Mouse (Mus musculus) layer of hippocampus, adult 18-20 months (tissue): ENCODE results near the gene Slc6a6. TPM values are rescaled to one million over a fixed set of nuclear protein-coding genes. Genes with fewer than 3 reads are reported as not detected.

Experiments used
- DNase-seq, 2 experiments: peaks; one replicate each; pipeline ENCODE4 v3.0.0; 2022; ENCODE audit warnings: low spot score in 2 of 2
- total RNA-seq, 2 experiments: library from RNA; stranded (reverse); gene quantifications; 2 replicates each; pipeline ENCODE4 v1.2.3; 2021

Slc6a6 gene
- total RNA-seq, 2 experiments from 2014 or later: 115 to 116 TPM

- DNase-seq: no peak
Measured at GRCm38 (mm10) chr6:91669270-91669669, 14.6 kb upstream of the Slc6a6 start.

GRCm38 (mm10) chr6:91670224-91670623 is 13.6 kb upstream of the Slc6a6 start:
- DNase-seq: no peak

DNA sequence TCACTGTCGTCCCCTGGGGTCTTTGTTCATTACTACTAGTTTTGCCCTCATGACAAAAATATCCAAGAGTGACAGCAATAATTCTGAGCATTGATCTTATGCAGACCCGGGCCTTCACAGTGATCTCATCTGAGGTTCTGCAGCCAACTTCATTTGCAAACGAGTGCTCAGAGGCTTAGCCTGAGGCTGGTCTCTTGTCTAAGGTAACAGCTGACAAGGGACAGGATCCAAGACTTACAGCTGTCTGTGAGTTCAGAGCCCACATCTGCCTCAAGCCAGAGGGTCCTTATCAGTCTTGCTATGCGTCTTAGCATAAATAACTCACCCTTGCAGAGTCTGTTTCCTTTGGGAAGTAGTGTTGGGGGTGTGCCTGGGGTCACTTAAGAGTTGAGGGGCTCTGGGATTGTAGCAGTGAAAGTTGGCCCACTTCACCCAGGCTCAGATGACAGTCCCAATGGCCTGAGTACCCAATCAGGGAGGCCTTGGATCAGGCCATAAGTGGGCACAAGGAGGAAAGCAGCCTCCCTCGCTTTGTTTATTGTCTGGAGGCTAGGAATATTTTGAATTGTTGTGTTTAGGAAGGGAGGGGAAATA is 9.0 kb upstream of the Slc6a6 start:
- no peak for DNase-seq

DNA sequence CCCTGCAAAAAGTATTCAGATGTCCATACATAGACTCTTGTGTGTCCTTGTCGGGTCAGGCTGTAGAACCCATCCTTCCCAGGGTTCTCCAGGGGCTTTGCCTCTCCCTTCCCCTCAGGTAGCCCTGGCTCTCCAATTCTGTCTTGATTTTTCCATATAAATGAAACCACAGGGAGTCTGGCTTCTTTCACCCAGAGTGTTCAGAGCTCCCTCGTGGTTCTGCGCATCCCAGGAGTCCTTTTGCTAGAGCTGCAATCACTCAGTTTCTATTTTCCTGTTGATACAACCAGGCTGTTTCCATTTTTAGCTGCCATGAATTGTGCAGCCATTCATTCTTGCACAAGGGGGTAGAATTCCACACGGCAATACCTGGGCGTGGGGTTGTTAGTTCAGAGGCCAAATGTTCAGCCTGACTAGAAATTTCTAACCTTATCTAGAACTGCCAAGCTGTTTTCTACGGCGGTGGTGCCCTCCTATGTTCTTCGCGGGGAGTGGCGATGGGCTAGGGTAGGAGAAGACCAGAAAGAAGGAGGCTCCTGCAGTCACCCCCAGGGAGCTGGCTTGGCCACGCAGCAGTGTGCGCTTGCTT is 5.3 kb upstream of the Slc6a6 start:
- no peak for DNase-seq

GRCm38 (mm10) chr6:91679095-91679577 is 4.7 kb upstream of the Slc6a6 start:
- DNase-seq: peak; percentile 37 to 57

GRCm38 (mm10) chr6:91679716-91680115 is 4.1 kb upstream of the Slc6a6 start:
- DNase-seq: no peak

DNA sequence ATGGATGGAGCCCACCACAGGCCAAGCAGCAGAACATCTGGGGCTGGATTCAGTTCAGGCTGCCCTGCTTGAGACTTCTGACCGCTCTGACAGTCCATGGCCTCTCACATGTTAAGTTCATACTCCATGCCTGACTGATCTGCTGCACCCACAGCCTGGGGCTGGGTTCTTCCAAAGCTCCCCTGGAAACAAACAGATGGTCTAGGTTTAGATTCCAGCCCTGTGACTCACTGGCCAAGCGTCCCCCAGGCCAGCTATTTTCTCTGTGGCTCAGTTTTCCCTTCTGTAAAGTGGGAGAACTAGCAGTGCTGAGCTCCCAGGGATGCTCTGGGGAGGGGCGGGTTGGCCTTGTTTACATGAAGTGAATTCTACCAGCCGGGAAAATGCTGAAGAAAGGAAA is 2.0 kb upstream of the Slc6a6 start:
- no peak for DNase-seq

DNA sequence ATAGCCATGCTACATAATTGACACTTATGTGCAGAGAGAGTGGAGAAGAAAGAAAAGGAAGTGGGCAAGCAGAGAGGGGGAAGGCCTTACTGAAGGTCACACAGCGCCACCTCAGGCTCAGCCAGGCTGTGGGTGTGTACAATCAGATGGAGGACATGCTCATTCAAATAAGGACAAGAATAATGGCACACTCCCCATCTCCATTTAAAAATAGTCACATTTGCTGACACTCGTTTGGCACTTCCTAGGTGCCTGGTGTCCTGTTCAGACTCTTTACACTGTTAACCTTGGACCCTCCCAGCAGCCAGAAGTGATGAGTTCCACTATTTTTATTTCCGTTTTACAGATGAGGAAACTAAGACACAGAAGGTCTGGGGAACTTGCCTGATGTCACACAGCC is 732 bp upstream of the Slc6a6 start:
- DNase-seq: no peak

DNA sequence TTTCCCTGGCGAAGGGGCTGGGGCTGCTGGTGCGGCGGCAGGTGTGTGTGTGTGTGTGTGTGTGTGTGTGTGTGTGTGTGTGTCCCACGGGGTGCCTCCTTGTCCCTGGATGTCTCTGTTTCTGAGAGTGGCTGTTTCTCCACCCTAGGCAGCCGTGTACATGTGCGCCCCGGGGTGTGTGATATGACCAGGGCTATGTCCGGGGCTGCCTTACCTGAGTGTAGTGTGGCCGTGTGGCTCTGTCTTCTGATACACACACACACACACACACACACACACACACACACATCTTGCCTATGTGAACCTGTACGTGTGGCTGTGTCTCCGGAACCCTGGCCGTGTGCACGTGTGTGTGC is 599 bp downstream of the Slc6a6 start:
- peak in 1 of 2 experiments; percentile 45 for DNase-seq

DNA sequence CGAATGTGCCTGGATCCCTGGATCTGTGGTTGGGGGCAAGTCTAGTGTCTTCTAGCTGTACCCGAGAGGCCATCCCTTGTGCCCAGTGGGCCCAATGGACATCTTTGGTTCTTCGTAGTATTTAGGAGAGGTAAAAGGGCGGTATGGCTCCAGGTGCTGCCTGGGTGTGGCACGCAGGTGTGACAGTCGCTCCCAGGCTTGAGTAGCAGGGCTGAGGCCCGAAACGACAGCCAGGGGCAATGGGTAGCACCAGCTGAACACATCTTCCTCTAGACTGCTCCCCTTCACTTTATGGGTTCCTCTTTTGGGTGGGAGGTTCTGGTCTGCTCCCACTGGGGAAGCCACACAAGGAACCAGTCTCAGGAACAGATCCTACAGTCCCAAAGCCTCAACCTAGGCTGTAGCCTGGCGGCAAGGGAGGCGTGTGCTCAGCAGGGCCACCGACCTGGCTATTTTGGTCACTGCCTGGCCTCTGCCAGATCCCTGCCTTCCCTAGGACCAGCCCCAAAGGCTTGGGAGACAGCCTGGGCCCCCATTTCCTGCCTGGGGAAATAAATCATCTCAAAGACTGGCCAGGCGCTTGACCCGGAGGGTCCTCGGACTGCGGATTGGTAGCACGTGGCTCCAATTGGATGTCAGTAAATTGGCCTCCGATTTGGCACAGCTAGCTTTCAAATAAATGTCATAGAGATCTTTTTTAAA is 1.1 kb downstream of the Slc6a6 start:
- no peak for DNase-seq

- DNase-seq: peak; percentile 66 to 77
Measured at GRCm38 (mm10) chr6:91685533-91685883, 1.7 kb downstream of the Slc6a6 start.

DNA sequence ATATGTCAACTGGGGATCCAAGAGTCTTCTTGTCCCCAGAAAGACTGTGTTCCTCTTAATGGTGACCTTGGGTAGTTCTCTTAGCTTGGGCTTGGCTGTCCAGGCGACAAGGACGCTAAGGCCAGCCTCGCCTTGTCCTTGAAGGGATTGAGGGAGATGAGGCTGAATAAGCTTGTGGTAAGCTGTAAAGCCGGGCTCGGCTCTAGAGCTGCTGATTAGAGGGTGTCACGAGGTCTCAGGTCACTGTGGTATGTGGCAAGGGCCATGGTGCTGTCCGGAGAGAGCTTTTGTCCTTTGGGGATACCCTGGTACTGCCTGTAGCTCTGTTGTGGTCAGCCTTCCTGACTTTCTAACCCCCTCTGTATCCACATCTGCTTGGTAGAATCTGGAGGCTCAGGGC is 2.0 kb downstream of the Slc6a6 start:
- DNase-seq: no peak

GRCm38 (mm10) chr6:91686597-91686996 is 2.7 kb downstream of the Slc6a6 start:
- no peak for DNase-seq

DNA sequence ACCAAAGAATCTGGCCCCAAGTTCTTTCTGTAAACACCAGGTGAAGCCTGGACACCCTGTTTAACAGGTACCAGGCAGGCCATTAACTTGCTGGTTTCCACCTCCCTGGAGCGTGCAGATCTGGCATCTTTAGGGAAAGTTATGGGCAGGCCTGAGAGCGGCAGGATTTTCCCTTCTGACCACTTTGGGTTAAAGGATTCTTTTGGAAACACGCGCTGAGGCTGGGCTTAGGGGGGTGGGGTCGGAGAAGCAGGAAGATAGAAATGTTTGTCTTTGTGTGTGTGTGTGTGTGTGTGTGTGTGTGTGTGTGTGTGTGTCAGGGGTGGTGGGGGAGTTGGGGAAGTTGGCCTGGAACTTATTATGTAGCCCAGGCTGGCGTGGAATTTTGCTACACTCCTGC is 4.2 kb downstream of the Slc6a6 start:
- no peak for DNase-seq

- no peak for DNase-seq
Measured at GRCm38 (mm10) chr6:91689231-91689630, 5.4 kb downstream of the Slc6a6 start.

- no peak for DNase-seq
Measured at GRCm38 (mm10) chr6:91690222-91690621, 6.4 kb downstream of the Slc6a6 start.

- no peak for DNase-seq
Measured at GRCm38 (mm10) chr6:91690646-91691045, 6.8 kb downstream of the Slc6a6 start.

GRCm38 (mm10) chr6:91691576-91691975 is 7.7 kb downstream of the Slc6a6 start:
- DNase-seq: no peak

DNA sequence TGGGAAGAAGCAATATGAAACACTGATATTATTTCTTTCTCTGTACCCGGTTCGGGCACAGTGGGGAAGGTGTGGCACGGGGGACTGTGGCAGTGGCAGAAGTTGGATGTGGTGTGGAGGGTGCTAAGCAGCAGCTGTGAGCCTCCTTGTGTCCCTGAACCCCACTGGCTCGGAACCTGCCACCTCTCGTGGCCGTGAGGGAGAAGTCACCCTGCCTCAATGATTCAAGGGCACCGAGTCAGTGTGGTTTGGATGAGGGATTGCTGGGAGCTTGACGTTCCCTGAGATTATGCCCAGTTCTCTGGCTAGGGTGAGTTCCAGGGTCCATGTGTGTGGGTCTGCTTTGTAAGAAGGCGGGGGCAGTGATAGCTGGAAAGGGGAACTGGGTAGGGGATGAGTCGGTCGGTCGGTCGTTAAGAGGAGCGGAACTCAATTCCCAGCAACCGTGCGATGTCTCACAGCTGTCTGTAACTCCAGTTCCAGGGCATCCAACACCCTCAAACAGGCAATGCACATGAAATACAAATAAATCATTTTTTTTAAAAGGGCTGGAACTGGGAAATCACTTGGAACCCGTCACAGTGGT is 9.5 kb downstream of the Slc6a6 start:
- DNase-seq: no peak

- DNase-seq: no peak
Measured at GRCm38 (mm10) chr6:91694610-91695009, 10.8 kb downstream of the Slc6a6 start.

GRCm38 (mm10) chr6:91698831-91699230 is 15.0 kb downstream of the Slc6a6 start:
- no peak for DNase-seq

GRCm38 (mm10) chr6:91699482-91700200 is 15.8 kb downstream of the Slc6a6 start:
- no peak for DNase-seq
